Mouse (Mus musculus) lung, postnatal 0 days (tissue): ENCODE results near the gene Ppp1r13l.

Experiments
- CTCF ChIP-seq: IDR thresholded peaks from 2 replicates; pipeline ENCODE4 v1.5.1; 2016; ENCODE audit warnings: antibody characterized with exemption, mild to moderate bottlenecking
- EP300 ChIP-seq: IDR thresholded peaks from 2 replicates; pipeline ENCODE4 v1.6.1; 2016; ENCODE audit warnings: antibody characterized with exemption, mild to moderate bottlenecking, control low read depth

- TF ChIP-seq CTCF (no peak; the same call in 1 of the 2 replicates), EP300 (no peak)
Observed at GRCm38 (mm10) chr7:19382166-19382541, 22.6 kb downstream of the Ppp1r13l start.
